Mouse (Mus musculus): ENCODE measurements around the gene Frzb.

GRCm38 (mm10) chr2:80474247-80474796, 26.9 kb upstream of the Frzb start:
- TF ChIP-seq CTCF (conservative IDR thresholded peaks at IDR 0.05; ENCODE audit: low read length) (no peak), POU5F1 (IDR thresholded peaks at IDR 0.05; ENCODE audit: borderline replicate concordance, low read length) (no peak), NANOG (IDR thresholded peaks at IDR 0.05; ENCODE audit: borderline replicate concordance, low read length) (no peak)

All from E14TG2a.4 (cell line).